Comparison of ENCODE assay signal across 8 mouse cellular contexts in genomic region chr8:115159711-115160374, GRCm38 (mm10).
DNase-seq lines count a peak whose midpoint lies in the region; ATAC-seq and TF ChIP-seq lines count a peak whose summit lies in the region.

No protein-coding gene starts in this region.

- no peak overlapping the region for H3K9ac ChIP-seq in hindbrain, postnatal 0 days (replicated peaks; ENCODE audit: low read length)
- peak overlapping the region; percentile 40; the same call in 1 of the 2 replicates for H3K9ac ChIP-seq in limb, embryonic 13.5 days
- H3K9ac ChIP-seq in midbrain, embryonic 11.5 days (ENCODE audit: low read length): peak overlapping the region; percentile 16; the same call in 1 of the 2 replicates

- H3K36me3 ChIP-seq in hindbrain, postnatal 0 days (ENCODE audit: insufficient read depth, low read length): no peaks in the 10 kb centered on the region
- no peaks in the 10 kb centered on the region for H3K36me3 ChIP-seq in limb, embryonic 13.5 days
- H3K36me3 ChIP-seq in midbrain, embryonic 11.5 days (ENCODE audit: control insufficient read depth, insufficient read depth, low read length): no peaks in the 10 kb centered on the region

- peak in 1 of 2 experiments; percentile 23 for DNase-seq in left cerebral cortex, adult 2 months (ENCODE audit: extremely low spot score in 1 of 2, low spot score in 2 of 2)
- no peak for DNase-seq in left cerebral cortex, adult 11 months (ENCODE audit: low spot score)
- peak; percentile 80 for DNase-seq in cerebellum, adult 9-11 months
- peak; percentile 22 for DNase-seq in gastrocnemius, postnatal 10 days
- DNase-seq in hindbrain, postnatal 0 days (ENCODE audit: low spot score): peak; percentile 60
- peak; percentile 92 for DNase-seq in midbrain, embryonic 11.5 days (ENCODE audit: low spot score, missing footprints)
- DNase-seq in thymus, adult 18-20 months: peak; percentile 14 to 18

- intact Hi-C loops in left cerebral cortex, adult 2 months (cut with DNase I): loop anchor here (2.0 to 10.0 kb wide), 5 partner anchors 63 to 1215 kb away; no protein-coding TSS in a partner anchor

- 4% methylated on average over 22 of the region's 22 CpGs for WGBS in hindbrain, postnatal 0 days
- 2% methylated on average over 22 of the region's 22 CpGs for WGBS in limb, embryonic 13.5 days
- WGBS in midbrain, embryonic 11.5 days: 15% methylated on average over 22 of the region's 22 CpGs

- peak; percentile 54 for TF ChIP-seq CTCF in left cerebral cortex, adult 2 months (IDR thresholded peaks at IDR 0.05)
- TF ChIP-seq CTCF in hindbrain, postnatal 0 days (IDR thresholded peaks at IDR 0.05; ENCODE audit: low read depth): peak; percentile 50

- no peaks in the 10 kb centered on the region for H3K27me3 ChIP-seq in hindbrain, postnatal 0 days (ENCODE audit: insufficient read depth, low read length)
- peaks cover 65% of the 10 kb centered on the region for H3K27me3 ChIP-seq in limb, embryonic 13.5 days
- H3K27me3 ChIP-seq in midbrain, embryonic 11.5 days (ENCODE audit: control insufficient read depth, insufficient read depth, low read length): no peaks in the 10 kb centered on the region; the same call in none of the 2 replicates

- H3K9me3 ChIP-seq in hindbrain, postnatal 0 days (ENCODE audit: low read length): no peaks in the 10 kb centered on the region
- no peaks in the 10 kb centered on the region for H3K9me3 ChIP-seq in limb, embryonic 13.5 days
- H3K9me3 ChIP-seq in midbrain, embryonic 11.5 days (ENCODE audit: control insufficient read depth, low read length): no peaks in the 10 kb centered on the region

- peak overlapping the region; percentile 45 for H3K4me3 ChIP-seq in left cerebral cortex, adult 2 months
- peak overlapping the region; percentile 12 for H3K4me3 ChIP-seq in hindbrain, postnatal 0 days (ENCODE audit: low read length)
- peak overlapping the region; percentile 34 for H3K4me3 ChIP-seq in limb, embryonic 13.5 days
- H3K4me3 ChIP-seq in midbrain, embryonic 11.5 days (ENCODE audit: low read depth, low read length): peak overlapping the region; percentile 2; the same call in 1 of the 2 replicates

- peaks cover 9% of the 10 kb centered on the region for H3K4me1 ChIP-seq in hindbrain, postnatal 0 days (ENCODE audit: insufficient read depth, low read length)
- peaks cover 59% of the 10 kb centered on the region for H3K4me1 ChIP-seq in limb, embryonic 13.5 days
- H3K4me1 ChIP-seq in midbrain, embryonic 11.5 days (ENCODE audit: control insufficient read depth, insufficient read depth, low read length): peaks cover 20% of the 10 kb centered on the region

- H3K27ac ChIP-seq in left cerebral cortex, adult 2 months: peak overlapping the region; percentile 71
- H3K27ac ChIP-seq in hindbrain, postnatal 0 days: no peak overlapping the region
- H3K27ac ChIP-seq in limb, embryonic 13.5 days: peak overlapping the region; percentile 63
- no peak overlapping the region for H3K27ac ChIP-seq in midbrain, embryonic 11.5 days (ENCODE audit: low read depth, low read length)

- peak overlapping the region; percentile 52 for H3K4me2 ChIP-seq in hindbrain, postnatal 0 days (ENCODE audit: low read depth, low read length)
- peak overlapping the region; percentile 64 for H3K4me2 ChIP-seq in limb, embryonic 13.5 days (replicated peaks)
- peak overlapping the region; percentile 37 for H3K4me2 ChIP-seq in midbrain, embryonic 11.5 days

- peak; percentile 46; the same call in 1 of the 2 replicates for ATAC-seq in hindbrain, postnatal 0 days
- peak; percentile 10; the same call in 1 of the 2 replicates for ATAC-seq in limb, embryonic 13.5 days (ENCODE audit: low FRiP score, low read depth)
- peak; percentile 6; the same call in 1 of the 2 replicates for ATAC-seq in midbrain, embryonic 11.5 days (ENCODE audit: low FRiP score)

Comparison
In these comparisons a context has a peak if more than half of its experiments do, and no peak if none do; other contexts are left out.
1. H3K27ac ChIP-seq: peak in left cerebral cortex, adult 2 months (single experiment) and limb, embryonic 13.5 days (single experiment); none in hindbrain, postnatal 0 days (single experiment) and midbrain, embryonic 11.5 days (single experiment).
2. Peak in every context shown above with its lines, with median percentiles within 50 percentile points of each other: H3K4me3 ChIP-seq, ATAC-seq and H3K4me2 ChIP-seq.